Mouse (Mus musculus): ENCODE measurements around the gene Ppp1r10. TPM values are rescaled to one million over a fixed set of nuclear protein-coding genes. Genes with fewer than 3 reads are reported as not detected.

Ppp1r10 gene
- polyA plus RNA-seq (2015; fragmentation: Illumina TruSeq; extraction: RNeasy Lipid Tissue Mini Kit (QIAGEN cat#74804); ENCODE audit: insufficient read depth, low replicate concordance) = 32.2 TPM

GRCm38 (mm10) chr17:35916297-35917142 lies at the start of gene Ppp1r10, which contains the start of gene Mrps18b:
Ppp1r10 (plus strand) TSS chr17:35916434.
Mrps18b (minus strand) TSS chr17:35916389.

DNA sequence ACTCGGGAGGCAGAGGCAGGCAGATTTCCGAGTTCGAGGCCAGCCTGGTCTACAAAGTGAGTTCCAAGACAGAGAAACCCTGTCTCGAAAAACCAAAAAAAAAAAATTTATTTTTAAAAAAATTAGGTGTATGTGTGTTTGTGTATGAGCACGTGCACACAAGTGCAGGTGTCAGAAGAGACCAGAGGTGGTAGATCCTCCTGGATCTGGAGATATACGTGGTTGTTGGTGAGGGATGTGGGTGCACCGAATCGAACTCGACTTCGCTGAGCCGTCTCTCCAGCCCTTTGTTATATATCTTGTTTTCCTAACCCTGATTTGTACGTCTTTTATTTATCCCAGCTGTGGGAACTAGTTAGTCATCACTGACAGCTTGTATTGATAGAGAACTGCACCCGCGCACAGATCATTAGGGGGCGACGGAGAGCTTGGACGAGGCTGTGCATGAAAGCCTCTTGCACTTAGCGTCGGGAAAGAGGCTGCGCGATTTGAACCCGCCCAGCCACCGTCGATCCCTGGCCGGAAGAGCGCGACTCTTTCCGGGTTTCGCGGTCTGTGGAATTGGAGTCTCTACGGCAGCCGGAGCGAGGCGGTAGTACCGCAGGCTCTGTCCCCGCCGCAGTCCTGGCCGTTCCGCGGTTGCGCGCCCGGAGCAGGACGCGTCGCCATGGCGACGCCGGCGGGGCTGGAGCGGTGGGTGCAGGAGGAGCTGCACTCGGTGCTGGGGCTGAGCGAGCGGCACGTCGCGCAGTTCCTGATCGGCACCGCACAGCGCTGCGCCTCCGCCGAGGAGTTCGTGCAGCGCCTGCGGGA lies 36.8 kb upstream of the Ppp1r10 start, which contains the start of gene Dhx16:
TSS of gene Dhx16 (plus strand) at position 575 of the 813 bp plus-strand sequence.

GRCm38 (mm10) chr17:35896781-35897643 lies 19.2 kb upstream of the Ppp1r10 start, which contains the start of gene 2310061I04Rik:
2310061I04Rik (minus strand) TSS chr17:35897431.

DNA sequence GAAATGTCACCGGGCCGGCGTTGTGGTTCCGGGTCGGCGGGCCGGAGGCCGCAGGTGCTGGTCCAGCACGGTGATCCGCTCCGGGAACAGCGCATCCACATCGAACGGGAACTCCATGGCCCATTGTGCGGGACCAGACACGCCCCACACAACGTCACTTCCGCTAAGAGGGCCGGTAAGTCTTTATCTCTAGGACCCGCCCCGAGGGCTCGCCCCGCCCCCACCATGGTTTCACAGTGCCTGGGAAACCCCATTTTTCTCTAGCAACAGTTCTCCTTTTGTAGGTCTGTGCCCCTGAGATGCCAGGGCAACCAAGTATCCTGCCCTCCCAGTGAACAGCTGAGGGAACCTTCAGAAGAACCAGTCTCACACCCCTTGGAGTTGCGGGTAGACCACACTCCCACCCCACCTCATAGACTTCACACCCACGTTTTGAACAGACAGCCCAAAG lies 6.3 kb upstream of the Ppp1r10 start, which contains the start of gene Atat1:
TSS of gene Atat1 (minus strand) at position 157 of the 451 bp plus-strand sequence.

DNA sequence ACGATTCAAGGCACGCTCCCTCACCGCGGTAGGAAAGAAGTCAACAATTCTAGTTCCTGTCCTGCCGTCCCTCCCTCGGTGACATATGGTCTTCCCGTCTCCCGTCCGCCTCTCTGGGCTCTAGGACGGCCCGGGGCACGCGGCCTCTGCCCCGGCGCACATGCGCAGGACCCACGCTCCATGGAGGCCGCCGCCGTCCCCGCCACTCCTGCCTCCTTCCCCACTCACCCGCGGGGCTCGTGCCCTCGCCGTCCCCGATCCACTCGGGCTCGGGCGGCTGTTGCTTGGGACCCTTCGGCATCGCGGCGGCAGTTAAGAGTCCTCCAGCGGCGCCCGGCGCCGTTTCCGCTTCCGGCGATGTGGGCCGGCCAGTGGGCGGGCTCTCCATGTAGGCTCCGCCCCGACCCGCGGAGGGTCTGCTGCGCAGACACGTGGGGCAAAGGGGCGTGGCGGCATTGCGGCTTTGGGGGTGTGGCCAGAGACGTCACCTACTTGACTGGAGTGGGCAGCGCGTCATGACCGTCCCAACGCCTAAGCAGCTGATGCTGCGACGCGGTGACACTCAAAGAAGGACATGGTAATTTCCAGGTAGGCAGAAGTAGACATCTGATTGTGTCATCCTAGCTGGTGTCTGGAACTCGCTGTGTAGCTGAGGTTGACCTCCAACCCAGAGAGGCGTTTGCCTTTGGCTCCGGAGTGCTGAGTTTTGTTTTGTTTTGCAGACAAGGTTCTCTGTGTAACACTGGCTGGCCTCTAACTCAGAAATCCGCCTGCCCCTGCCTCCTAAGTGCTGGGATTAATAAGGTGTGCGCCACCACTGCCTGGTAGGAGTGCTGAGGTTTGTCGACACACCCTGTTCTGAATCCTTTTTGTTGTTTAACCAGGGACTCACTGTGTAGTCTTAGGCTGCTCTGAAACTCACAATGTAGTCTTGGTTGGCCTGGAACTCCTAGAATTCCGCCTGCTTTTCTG lies 53.5 kb downstream of the Ppp1r10 start, which contains the start of gene Abcf1:
TSS of gene Abcf1 (minus strand) at position 344 of the 972 bp plus-strand sequence.

DNA sequence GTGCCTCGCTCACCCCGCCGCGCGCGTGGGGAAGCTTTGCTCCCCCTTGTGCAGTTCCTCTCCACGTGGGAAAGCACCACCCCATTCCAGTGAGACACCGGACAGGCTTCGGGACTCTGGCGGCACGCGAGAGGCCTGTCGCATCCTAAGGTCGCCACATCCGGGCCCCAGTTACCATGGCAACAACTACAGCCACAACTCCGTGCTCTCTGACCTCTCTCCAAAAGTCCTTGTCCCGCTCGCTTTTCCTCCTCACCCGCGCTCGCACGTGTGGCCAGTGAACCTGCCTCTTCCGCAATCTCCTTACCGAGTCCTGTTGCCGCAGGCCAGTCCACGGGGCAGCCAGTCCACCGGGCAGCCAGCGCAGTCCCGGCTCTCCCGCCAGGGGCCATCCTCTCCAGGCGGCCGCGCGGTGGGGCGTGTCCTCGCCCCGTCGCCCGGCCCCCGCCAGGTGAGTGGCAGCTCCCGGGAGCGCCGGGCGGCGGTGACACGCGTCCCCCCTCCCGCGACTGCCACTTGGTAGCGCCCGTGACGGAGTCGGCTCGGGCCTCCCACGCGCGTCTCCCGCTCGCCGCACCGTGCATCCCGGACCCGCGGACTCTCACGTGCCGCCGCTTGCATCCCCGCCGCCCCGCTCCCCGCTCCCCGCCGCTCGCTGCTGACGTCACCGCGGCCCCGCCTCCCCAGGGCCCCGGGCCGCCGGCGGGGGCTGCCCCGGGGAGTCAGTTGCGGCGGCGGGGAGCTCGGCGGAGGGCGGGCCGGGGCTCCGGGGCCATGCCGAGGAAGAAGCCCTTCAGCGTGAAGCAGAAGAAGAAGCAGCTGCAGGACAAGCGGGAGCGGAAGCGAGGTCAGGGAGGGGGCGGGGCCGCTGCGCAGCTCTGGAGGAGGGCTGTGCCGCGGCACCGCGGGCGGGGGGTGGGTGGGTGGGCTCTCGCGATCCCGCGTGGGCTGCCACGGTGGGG lies 63.4 kb downstream of the Ppp1r10 start, which contains the start of the genes Gnl1 and Prr3:
TSS of gene Gnl1 (plus strand) at position 451 of the 962 bp plus-strand sequence.
TSS of gene Prr3 (minus strand) at position 836 of the 962 bp plus-strand sequence.

Other genes with a start within 250 kb of the Ppp1r10 start
- 10.5 TPM for gene Vars2, start 248.8 kb upstream of the Ppp1r10 start, polyA plus RNA-seq (2015; fragmentation: Illumina TruSeq; extraction: RNeasy Lipid Tissue Mini Kit (QIAGEN cat#74804); ENCODE audit: insufficient read depth, low replicate concordance)
- 8.0 TPM for gene Gtf2h4, start 242.7 kb upstream of the Ppp1r10 start, polyA plus RNA-seq (2015; fragmentation: Illumina TruSeq; extraction: RNeasy Lipid Tissue Mini Kit (QIAGEN cat#74804); ENCODE audit: insufficient read depth, low replicate concordance)
- 5.6 TPM for gene Ddr1, start 211.8 kb upstream of the Ppp1r10 start, polyA plus RNA-seq (2015; fragmentation: Illumina TruSeq; extraction: RNeasy Lipid Tissue Mini Kit (QIAGEN cat#74804); ENCODE audit: insufficient read depth, low replicate concordance)
- gene Ier3, start 94.8 kb upstream of the Ppp1r10 start, polyA plus RNA-seq (2015; fragmentation: Illumina TruSeq; extraction: RNeasy Lipid Tissue Mini Kit (QIAGEN cat#74804); ENCODE audit: insufficient read depth, low replicate concordance) = 3.4 TPM
- gene Flot1, start 93.2 kb upstream of the Ppp1r10 start, polyA plus RNA-seq (2015; fragmentation: Illumina TruSeq; extraction: RNeasy Lipid Tissue Mini Kit (QIAGEN cat#74804); ENCODE audit: insufficient read depth, low replicate concordance) = 27.5 TPM
- gene Tubb5, start 78.1 kb upstream of the Ppp1r10 start, polyA plus RNA-seq (2015; fragmentation: Illumina TruSeq; extraction: RNeasy Lipid Tissue Mini Kit (QIAGEN cat#74804); ENCODE audit: insufficient read depth, low replicate concordance) = 222 TPM
- gene Mdc1, start 74.9 kb upstream of the Ppp1r10 start, polyA plus RNA-seq (2015; fragmentation: Illumina TruSeq; extraction: RNeasy Lipid Tissue Mini Kit (QIAGEN cat#74804); ENCODE audit: insufficient read depth, low replicate concordance) = 59.7 TPM
- gene Nrm, start 55.1 kb upstream of the Ppp1r10 start, polyA plus RNA-seq (2015; fragmentation: Illumina TruSeq; extraction: RNeasy Lipid Tissue Mini Kit (QIAGEN cat#74804); ENCODE audit: insufficient read depth, low replicate concordance) = 43.1 TPM
- 139 TPM for gene Ppp1r18, start 50.8 kb upstream of the Ppp1r10 start, polyA plus RNA-seq (2015; fragmentation: Illumina TruSeq; extraction: RNeasy Lipid Tissue Mini Kit (QIAGEN cat#74804); ENCODE audit: insufficient read depth, low replicate concordance)
- 124 TPM for gene Dhx16, start 36.6 kb upstream of the Ppp1r10 start, polyA plus RNA-seq (2015; fragmentation: Illumina TruSeq; extraction: RNeasy Lipid Tissue Mini Kit (QIAGEN cat#74804); ENCODE audit: insufficient read depth, low replicate concordance)
- gene 2310061I04Rik, start 19.0 kb upstream of the Ppp1r10 start, polyA plus RNA-seq (2015; fragmentation: Illumina TruSeq; extraction: RNeasy Lipid Tissue Mini Kit (QIAGEN cat#74804); ENCODE audit: insufficient read depth, low replicate concordance) = 29.9 TPM
- gene Atat1, start 6.4 kb upstream of the Ppp1r10 start, polyA plus RNA-seq (2015; fragmentation: Illumina TruSeq; extraction: RNeasy Lipid Tissue Mini Kit (QIAGEN cat#74804); ENCODE audit: insufficient read depth, low replicate concordance) = 15.8 TPM
- gene Mrps18b, start within 50 bp of the Ppp1r10 start, polyA plus RNA-seq (2015; fragmentation: Illumina TruSeq; extraction: RNeasy Lipid Tissue Mini Kit (QIAGEN cat#74804); ENCODE audit: insufficient read depth, low replicate concordance) = 63.0 TPM
- 133 TPM for gene Abcf1, start 53.3 kb downstream of the Ppp1r10 start, polyA plus RNA-seq (2015; fragmentation: Illumina TruSeq; extraction: RNeasy Lipid Tissue Mini Kit (QIAGEN cat#74804); ENCODE audit: insufficient read depth, low replicate concordance)
- gene Gnl1, start 63.4 kb downstream of the Ppp1r10 start, polyA plus RNA-seq (2015; fragmentation: Illumina TruSeq; extraction: RNeasy Lipid Tissue Mini Kit (QIAGEN cat#74804); ENCODE audit: insufficient read depth, low replicate concordance) = 19.0 TPM
- gene Prr3, start 63.8 kb downstream of the Ppp1r10 start, polyA plus RNA-seq (2015; fragmentation: Illumina TruSeq; extraction: RNeasy Lipid Tissue Mini Kit (QIAGEN cat#74804); ENCODE audit: insufficient read depth, low replicate concordance) = 29.2 TPM
- gene H2-T24, start 104.1 kb downstream of the Ppp1r10 start, polyA plus RNA-seq (2015; fragmentation: Illumina TruSeq; extraction: RNeasy Lipid Tissue Mini Kit (QIAGEN cat#74804); ENCODE audit: insufficient read depth, low replicate concordance) = 80.5 TPM
- gene H2-T23, start 116.4 kb downstream of the Ppp1r10 start, polyA plus RNA-seq (2015; fragmentation: Illumina TruSeq; extraction: RNeasy Lipid Tissue Mini Kit (QIAGEN cat#74804); ENCODE audit: insufficient read depth, low replicate concordance) = 186 TPM
- gene H2-T22, start 126.3 kb downstream of the Ppp1r10 start, polyA plus RNA-seq (2015; fragmentation: Illumina TruSeq; extraction: RNeasy Lipid Tissue Mini Kit (QIAGEN cat#74804); ENCODE audit: insufficient read depth, low replicate concordance) = 124 TPM
- gene Gm6034, start 126.5 kb downstream of the Ppp1r10 start, polyA plus RNA-seq (2015; fragmentation: Illumina TruSeq; extraction: RNeasy Lipid Tissue Mini Kit (QIAGEN cat#74804); ENCODE audit: insufficient read depth, low replicate concordance) = 0.25 TPM
- not detected for gene Gm11127, start 141.9 kb downstream of the Ppp1r10 start, polyA plus RNA-seq (2015; fragmentation: Illumina TruSeq; extraction: RNeasy Lipid Tissue Mini Kit (QIAGEN cat#74804); ENCODE audit: insufficient read depth, low replicate concordance)
- gene Gm19684, start 205.2 kb downstream of the Ppp1r10 start, polyA plus RNA-seq (2015; fragmentation: Illumina TruSeq; extraction: RNeasy Lipid Tissue Mini Kit (QIAGEN cat#74804); ENCODE audit: insufficient read depth, low replicate concordance) = 1.1 TPM
- gene Gm7030, start 213.0 kb downstream of the Ppp1r10 start, polyA plus RNA-seq (2015; fragmentation: Illumina TruSeq; extraction: RNeasy Lipid Tissue Mini Kit (QIAGEN cat#74804); ENCODE audit: insufficient read depth, low replicate concordance) = not detected

Data from spleen, adult 10 weeks (tissue).